Mouse (Mus musculus) c-Kit-positive CD71-positive TER-119-positive erythroid progenitor cells, embryonic 14.5 days (primary cell): ENCODE data around the gene Gsk3a.

Experiments used
- DNase-seq: peaks from one replicate; pipeline ENCODE4 v3.0.0-alpha.2; 2013; ENCODE audit warnings: low spot score

Gsk3a gene

GRCm38 (mm10) chr7:25181814-25182213 lies 55.8 kb downstream of the Gsk3a start:
- DNase-seq, result no peak

- DNase-seq, result no peak
Observed at GRCm38 (mm10) chr7:25181331-25181790, 56.3 kb downstream of the Gsk3a start.

GRCm38 (mm10) chr7:25180512-25180911 lies 57.1 kb downstream of the Gsk3a start:
- DNase-seq, result no peak

- DNase-seq, result no peak
Observed at GRCm38 (mm10) chr7:25179606-25180161, 58.0 kb downstream of the Gsk3a start, which contains the start of gene Pou2f2. Gene Pou2f2, minus strand, starts transcription at chr7:25179726.

- DNase-seq, result no peak
Observed at GRCm38 (mm10) chr7:25178787-25179605, 58.7 kb downstream of the Gsk3a start.

GRCm38 (mm10) chr7:25178317-25178716 lies 59.3 kb downstream of the Gsk3a start:
- DNase-seq, result no peak
